Mouse (Mus musculus): ENCODE results near the gene Disc1. TPM values are rescaled to one million over a fixed set of nuclear protein-coding genes. Genes with fewer than 3 reads are reported as not detected.

The Disc1 gene
- polyA plus RNA-seq, 1 experiment from 2014 or later: 1.6 TPM

- ATAC-seq (ENCODE audit: low read depth) (no peak), DNase-seq (ENCODE audit: low spot score) (no peak)
- WGBS: 39% methylated on average over 3 of the region's 3 CpGs
- Histone ChIP-seq H3K27ac (replicated peaks; ENCODE audit: low read depth, low read length) (no peak overlapping the region), H3K9me3 (ENCODE audit: control insufficient read depth, low read length) (no peaks in the 10 kb centered on the region), H3K4me2 (ENCODE audit: low read depth, low read length) (no peak overlapping the region), H3K4me3 (ENCODE audit: low read depth, low read length) (no peak overlapping the region), H3K9ac (ENCODE audit: low read depth, low read length) (no peak overlapping the region), H3K36me3 (ENCODE audit: control insufficient read depth, insufficient read depth, low read length) (no peaks in the 10 kb centered on the region), H3K4me1 (ENCODE audit: control insufficient read depth, insufficient read depth, low read length) (no peaks in the 10 kb centered on the region), H3K27me3 (replicated peaks; ENCODE audit: control insufficient read depth, insufficient read depth, low read length) (no peaks in the 10 kb centered on the region)
These were observed 115.6 kb downstream of the Disc1 start for GRCm38 (mm10) chr8:125169628-125170027.

DNA sequence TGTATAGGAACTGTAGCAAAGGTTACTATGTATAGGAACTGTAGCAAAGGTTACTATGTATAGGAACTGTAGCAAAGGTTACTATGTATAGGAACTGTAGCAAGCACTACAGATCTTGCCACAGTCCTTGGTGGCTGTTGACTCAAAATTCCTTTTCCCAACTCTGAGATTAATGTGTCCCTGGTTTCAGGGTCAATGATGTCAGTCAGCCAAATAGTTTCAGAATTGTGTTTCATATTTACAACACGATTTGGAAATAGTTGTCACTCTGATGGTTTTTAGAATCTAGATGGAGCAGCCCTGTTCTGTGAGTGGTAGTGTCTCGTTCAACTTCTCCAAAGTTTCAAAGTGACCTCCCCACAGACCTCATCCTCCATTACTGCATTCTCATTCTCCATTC lies 117.5 kb downstream of the Disc1 start:
- H3K4me1 ChIP-seq (ENCODE audit: control insufficient read depth, insufficient read depth, low read length): no peaks in the 10 kb centered on the region
- DNase-seq (ENCODE audit: low spot score) (no peak), ATAC-seq (ENCODE audit: low read depth) (no peak)
- no peak overlapping the region for H3K27ac ChIP-seq (replicated peaks; ENCODE audit: low read depth, low read length)
- WGBS: 75% methylated on average over 2 of the region's 2 CpGs
- H3K27me3 ChIP-seq (replicated peaks; ENCODE audit: control insufficient read depth, insufficient read depth, low read length): no peaks in the 10 kb centered on the region
- H3K4me3 ChIP-seq (ENCODE audit: low read depth, low read length): no peak overlapping the region
- H3K9ac ChIP-seq (ENCODE audit: low read depth, low read length): no peak overlapping the region
- H3K9me3 ChIP-seq (ENCODE audit: control insufficient read depth, low read length): no peaks in the 10 kb centered on the region
- no peak overlapping the region for H3K4me2 ChIP-seq (ENCODE audit: low read depth, low read length)
- H3K36me3 ChIP-seq (ENCODE audit: control insufficient read depth, insufficient read depth, low read length): no peaks in the 10 kb centered on the region

GRCm38 (mm10) chr8:125174237-125174636 lies 120.2 kb downstream of the Disc1 start:
- Histone ChIP-seq H3K4me2 (ENCODE audit: low read depth, low read length) (no peak overlapping the region), H3K4me1 (ENCODE audit: control insufficient read depth, insufficient read depth, low read length) (no peaks in the 10 kb centered on the region), H3K9ac (ENCODE audit: low read depth, low read length) (no peak overlapping the region), H3K9me3 (ENCODE audit: control insufficient read depth, low read length) (no peaks in the 10 kb centered on the region), H3K27me3 (replicated peaks; ENCODE audit: control insufficient read depth, insufficient read depth, low read length) (no peaks in the 10 kb centered on the region), H3K36me3 (ENCODE audit: control insufficient read depth, insufficient read depth, low read length) (no peaks in the 10 kb centered on the region), H3K27ac (replicated peaks; ENCODE audit: low read depth, low read length) (no peak overlapping the region), H3K4me3 (ENCODE audit: low read depth, low read length) (no peak overlapping the region)
- DNase-seq (ENCODE audit: low spot score) (no peak), ATAC-seq (ENCODE audit: low read depth) (no peak)
- WGBS: 73% methylated on average over 7 of the region's 7 CpGs

DNA sequence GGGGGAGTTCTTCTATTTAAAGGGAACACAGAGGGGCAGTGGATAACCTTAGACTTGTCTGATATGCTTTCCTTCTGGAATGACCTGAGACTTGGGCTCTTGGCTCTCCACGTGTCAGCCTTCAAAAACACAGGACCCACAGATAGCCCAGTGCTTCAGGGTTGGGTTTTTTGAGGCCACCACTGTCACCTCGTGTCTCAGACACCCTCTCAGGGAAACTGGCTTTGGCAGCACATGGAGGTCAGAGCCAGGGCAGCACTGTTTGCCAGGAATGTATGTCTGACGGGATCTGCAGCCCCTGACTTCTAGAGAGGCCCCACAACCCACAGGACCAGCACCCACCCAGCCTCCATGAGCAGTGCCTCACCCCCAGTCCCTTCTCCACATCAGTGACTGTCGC lies 120.9 kb downstream of the Disc1 start:
- Histone ChIP-seq H3K36me3 (ENCODE audit: control insufficient read depth, insufficient read depth, low read length) (no peaks in the 10 kb centered on the region), H3K27me3 (replicated peaks; ENCODE audit: control insufficient read depth, insufficient read depth, low read length) (no peaks in the 10 kb centered on the region), H3K4me1 (ENCODE audit: control insufficient read depth, insufficient read depth, low read length) (no peaks in the 10 kb centered on the region), H3K9me3 (ENCODE audit: control insufficient read depth, low read length) (no peaks in the 10 kb centered on the region), H3K9ac (ENCODE audit: low read depth, low read length) (no peak overlapping the region), H3K27ac (replicated peaks; ENCODE audit: low read depth, low read length) (no peak overlapping the region), H3K4me2 (ENCODE audit: low read depth, low read length) (no peak overlapping the region), H3K4me3 (ENCODE audit: low read depth, low read length) (no peak overlapping the region)
- ATAC-seq (ENCODE audit: low read depth) (no peak), DNase-seq (ENCODE audit: low spot score) (no peak)
- 45% methylated on average over 4 of the region's 4 CpGs for WGBS

DNA sequence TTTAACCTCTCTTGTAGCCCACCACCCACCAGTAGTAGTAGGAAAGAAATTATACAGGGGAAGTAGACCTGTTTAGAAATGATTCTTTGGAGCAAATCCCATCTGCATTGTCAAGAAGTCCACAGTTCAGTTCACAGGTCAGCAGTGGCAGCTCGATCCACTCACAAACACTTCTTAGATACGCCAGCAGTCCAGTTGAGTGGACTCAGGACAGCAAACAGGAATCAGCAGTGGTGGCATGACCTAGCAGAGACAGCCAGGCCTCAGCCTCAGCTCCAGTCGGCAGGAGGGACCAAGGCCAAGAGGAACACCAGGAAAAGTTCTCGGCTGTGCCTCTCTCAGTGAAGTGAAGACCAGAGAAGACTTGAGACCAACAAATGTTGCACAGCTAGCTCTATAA lies 121.7 kb downstream of the Disc1 start:
- H3K4me2 ChIP-seq (ENCODE audit: low read depth, low read length): no peak overlapping the region
- no peak for DNase-seq (ENCODE audit: low spot score)
- H3K9me3 ChIP-seq (ENCODE audit: control insufficient read depth, low read length): no peaks in the 10 kb centered on the region
- no peak for ATAC-seq (ENCODE audit: low read depth)
- no peak overlapping the region for H3K4me3 ChIP-seq (ENCODE audit: low read depth, low read length)
- H3K4me1 ChIP-seq (ENCODE audit: control insufficient read depth, insufficient read depth, low read length): no peaks in the 10 kb centered on the region
- no peak overlapping the region for H3K27ac ChIP-seq (replicated peaks; ENCODE audit: low read depth, low read length)
- H3K27me3 ChIP-seq (replicated peaks; ENCODE audit: control insufficient read depth, insufficient read depth, low read length): no peaks in the 10 kb centered on the region
- no peak overlapping the region for H3K9ac ChIP-seq (ENCODE audit: low read depth, low read length)
- no peaks in the 10 kb centered on the region for H3K36me3 ChIP-seq (ENCODE audit: control insufficient read depth, insufficient read depth, low read length)
- 89% methylated on average over 4 of the region's 4 CpGs for WGBS

- no peak overlapping the region for H3K9ac ChIP-seq (ENCODE audit: low read depth, low read length)
- H3K27me3 ChIP-seq (replicated peaks; ENCODE audit: control insufficient read depth, insufficient read depth, low read length): no peaks in the 10 kb centered on the region
- WGBS: 82% methylated on average over 6 of the region's 6 CpGs
- no peak overlapping the region for H3K4me3 ChIP-seq (ENCODE audit: low read depth, low read length)
- DNase-seq (ENCODE audit: low spot score) (no peak), ATAC-seq (ENCODE audit: low read depth) (peak; percentile 30; the same call in 1 of the 2 replicates)
- no peak overlapping the region for H3K27ac ChIP-seq (replicated peaks; ENCODE audit: low read depth, low read length)
- no peak overlapping the region for H3K4me2 ChIP-seq (ENCODE audit: low read depth, low read length)
- H3K36me3 ChIP-seq (ENCODE audit: control insufficient read depth, insufficient read depth, low read length): no peaks in the 10 kb centered on the region
- H3K9me3 ChIP-seq (ENCODE audit: control insufficient read depth, low read length): no peaks in the 10 kb centered on the region
- no peaks in the 10 kb centered on the region for H3K4me1 ChIP-seq (ENCODE audit: control insufficient read depth, insufficient read depth, low read length)
These were observed 123.1 kb downstream of the Disc1 start for GRCm38 (mm10) chr8:125177091-125177490.

DNA sequence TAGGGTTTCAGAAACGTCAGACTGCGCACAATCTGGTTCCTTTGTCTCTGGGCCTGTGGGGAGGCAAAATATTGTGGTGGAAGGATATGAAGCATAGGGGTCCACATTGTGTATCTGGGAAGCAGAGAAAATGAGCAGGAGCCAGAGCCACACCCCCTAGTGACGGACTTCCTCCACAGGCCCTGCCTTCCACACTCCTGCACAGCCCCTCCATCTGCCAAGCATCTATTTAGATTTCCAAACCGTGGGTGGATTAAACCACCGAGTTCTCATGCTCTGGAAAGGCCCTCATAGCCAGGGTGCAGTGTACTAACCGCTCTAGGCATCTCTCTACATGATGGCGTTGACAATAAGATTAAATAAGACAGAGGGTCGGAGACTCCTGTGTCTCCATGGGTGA lies 124.0 kb downstream of the Disc1 start:
- 75% methylated on average over 7 of the region's 8 CpGs for WGBS
- H3K4me2 ChIP-seq (ENCODE audit: low read depth, low read length): no peak overlapping the region
- H3K4me1 ChIP-seq (ENCODE audit: control insufficient read depth, insufficient read depth, low read length): no peaks in the 10 kb centered on the region
- no peak overlapping the region for H3K9ac ChIP-seq (ENCODE audit: low read depth, low read length)
- no peaks in the 10 kb centered on the region for H3K36me3 ChIP-seq (ENCODE audit: control insufficient read depth, insufficient read depth, low read length)
- no peak overlapping the region for H3K4me3 ChIP-seq (ENCODE audit: low read depth, low read length)
- H3K27ac ChIP-seq (replicated peaks; ENCODE audit: low read depth, low read length): no peak overlapping the region
- H3K9me3 ChIP-seq (ENCODE audit: control insufficient read depth, low read length): no peaks in the 10 kb centered on the region
- DNase-seq (ENCODE audit: low spot score): no peak
- ATAC-seq (ENCODE audit: low read depth): no peak
- H3K27me3 ChIP-seq (replicated peaks; ENCODE audit: control insufficient read depth, insufficient read depth, low read length): no peaks in the 10 kb centered on the region

- H3K27me3 ChIP-seq (replicated peaks; ENCODE audit: control insufficient read depth, insufficient read depth, low read length): 0 out of 2 replicates have a peak, but pooled peaks cover 3% of the 10 kb centered on the region
- DNase-seq (ENCODE audit: low spot score) (peak; percentile 80), ATAC-seq (ENCODE audit: low read depth) (peak; percentile 75)
- peak overlapping the region; percentile 1; the same call in 1 of the 2 replicates for H3K4me2 ChIP-seq (ENCODE audit: low read depth, low read length)
- H3K9me3 ChIP-seq (ENCODE audit: control insufficient read depth, low read length): no peaks in the 10 kb centered on the region
- H3K4me1 ChIP-seq (ENCODE audit: control insufficient read depth, insufficient read depth, low read length): peaks cover 6% of the 10 kb centered on the region; the same call in 1 of the 2 replicates
- no peak overlapping the region for H3K9ac ChIP-seq (ENCODE audit: low read depth, low read length)
- H3K4me3 ChIP-seq (ENCODE audit: low read depth, low read length): no peak overlapping the region
- no peak overlapping the region for H3K27ac ChIP-seq (replicated peaks; ENCODE audit: low read depth, low read length)
- H3K36me3 ChIP-seq (ENCODE audit: control insufficient read depth, insufficient read depth, low read length): no peaks in the 10 kb centered on the region
- 16% methylated on average over 17 of the region's 17 CpGs for WGBS
These were observed 129.8 kb downstream of the Disc1 start for GRCm38 (mm10) chr8:125183548-125184451.

DNA sequence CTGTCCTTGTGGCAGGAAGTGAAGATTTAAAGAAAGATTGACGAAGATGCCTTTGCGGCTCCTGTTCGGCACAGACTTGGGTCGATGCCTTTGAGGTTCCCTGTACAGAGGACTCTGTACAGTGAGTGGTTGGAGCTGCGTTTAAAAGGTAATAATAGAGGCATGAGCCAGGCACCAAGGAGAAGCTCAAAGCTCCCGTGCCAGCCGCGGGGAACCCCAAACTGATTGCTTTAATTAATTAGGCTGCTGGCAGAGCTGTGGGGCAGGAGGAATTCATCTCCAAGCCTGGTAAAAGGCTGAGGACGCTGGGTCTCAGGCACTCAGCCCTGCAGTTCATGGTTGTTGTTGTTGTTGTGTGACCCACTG lies 130.4 kb downstream of the Disc1 start:
- ATAC-seq (ENCODE audit: low read depth): no peak
- Histone ChIP-seq H3K4me2 (ENCODE audit: low read depth, low read length) (no peak overlapping the region), H3K4me3 (ENCODE audit: low read depth, low read length) (no peak overlapping the region), H3K9ac (ENCODE audit: low read depth, low read length) (no peak overlapping the region), H3K4me1 (ENCODE audit: control insufficient read depth, insufficient read depth, low read length) (peaks cover 6% of the 10 kb centered on the region; the same call in 1 of the 2 replicates), H3K27ac (replicated peaks; ENCODE audit: low read depth, low read length) (no peak overlapping the region), H3K9me3 (ENCODE audit: control insufficient read depth, low read length) (no peaks in the 10 kb centered on the region), H3K27me3 (replicated peaks; ENCODE audit: control insufficient read depth, insufficient read depth, low read length) (0 out of 2 replicates have a peak, but pooled peaks cover 3% of the 10 kb centered on the region), H3K36me3 (ENCODE audit: control insufficient read depth, insufficient read depth, low read length) (no peaks in the 10 kb centered on the region)
- no peak for DNase-seq (ENCODE audit: low spot score)
- 48% methylated on average over 9 of the region's 9 CpGs for WGBS
